Mouse (Mus musculus): Measurements from ENCODE around the gene Lctl. TPM values are rescaled to one million over a fixed set of nuclear protein-coding genes. Genes with fewer than 3 reads are reported as not detected.
A peak's percentile ranks its signal among the peaks of the same experiment; 100 is the strongest.
"Not testable (repeated sequence)": the region's sequence is repeated elsewhere in the genome, so short reads cannot be mapped to it uniquely, and the experiment has no call there.

Gene Lctl
- polyA plus RNA-seq, 1 experiment from 2014 or later = not detected

GRCm38 (mm10) chr9:64174341-64174740 is 57.4 kb downstream of the Lctl start:
- DNase-seq (ENCODE audit: low spot score) = no peak
- H3K9me3 ChIP-seq (ENCODE audit: control insufficient read depth, low read length) = no peaks in the 10 kb centered on the region
- H3K4me2 ChIP-seq (replicated peaks) = peak overlapping the region; percentile 97
- no peak overlapping the region for H3K27ac ChIP-seq
- H3K27me3 ChIP-seq (ENCODE audit: control insufficient read depth, insufficient read depth, low read length) = no peaks in the 10 kb centered on the region
- H3K4me3 ChIP-seq (replicated peaks; ENCODE audit: low read length) = peak overlapping the region; percentile 82
- H3K4me1 ChIP-seq (replicated peaks; ENCODE audit: control insufficient read depth, insufficient read depth, low read length) = peaks cover 16% of the 10 kb centered on the region
- no peak for ATAC-seq (ENCODE audit: low FRiP score)
- peak overlapping the region; percentile 81 for H3K9ac ChIP-seq
- peaks cover 45% of the 10 kb centered on the region for H3K36me3 ChIP-seq (replicated peaks; ENCODE audit: control insufficient read depth, insufficient read depth)

DNA sequence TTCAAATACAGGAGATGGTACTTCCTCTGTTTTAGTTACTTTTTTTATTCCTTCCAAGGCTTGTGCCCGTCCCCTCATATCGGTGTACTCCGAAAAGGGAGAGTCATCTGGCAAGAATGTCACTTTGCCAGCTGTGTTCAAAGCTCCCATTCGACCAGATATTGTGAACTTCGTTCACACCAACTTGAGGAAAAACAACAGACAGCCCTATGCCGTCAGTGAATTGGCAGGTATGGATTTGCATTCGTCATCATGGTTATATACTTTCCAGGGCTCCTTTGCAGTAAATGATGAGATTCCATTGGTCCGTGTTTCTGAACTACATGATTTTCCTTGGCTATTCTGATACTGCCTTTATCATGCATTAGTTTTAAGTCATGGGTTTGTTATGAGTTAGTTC is 57.8 kb downstream of the Lctl start:
- Histone ChIP-seq H3K27me3 (ENCODE audit: control insufficient read depth, insufficient read depth, low read length) (no peaks in the 10 kb centered on the region), H3K4me1 (replicated peaks; ENCODE audit: control insufficient read depth, insufficient read depth, low read length) (peaks cover 17% of the 10 kb centered on the region), H3K27ac (no peak overlapping the region), H3K4me2 (replicated peaks) (peak overlapping the region; percentile 97), H3K9me3 (ENCODE audit: control insufficient read depth, low read length) (no peaks in the 10 kb centered on the region), H3K9ac (peak overlapping the region; percentile 81), H3K4me3 (replicated peaks; ENCODE audit: low read length) (peak overlapping the region; percentile 82), H3K36me3 (replicated peaks; ENCODE audit: control insufficient read depth, insufficient read depth) (peaks cover 45% of the 10 kb centered on the region)
- ATAC-seq (ENCODE audit: low FRiP score) (no peak), DNase-seq (ENCODE audit: low spot score) (no peak)
- 76% methylated on average over 8 of the region's 8 CpGs for WGBS

- peaks cover 46% of the 10 kb centered on the region for H3K36me3 ChIP-seq (replicated peaks; ENCODE audit: control insufficient read depth, insufficient read depth)
- no peak overlapping the region for H3K4me3 ChIP-seq (replicated peaks; ENCODE audit: low read length)
- no peak overlapping the region for H3K4me2 ChIP-seq (replicated peaks)
- ATAC-seq (ENCODE audit: low FRiP score) = no peak
- no peak overlapping the region for H3K9ac ChIP-seq
- 89% methylated on average over 11 of the region's 11 CpGs for WGBS
- peaks cover 22% of the 10 kb centered on the region for H3K4me1 ChIP-seq (replicated peaks; ENCODE audit: control insufficient read depth, insufficient read depth, low read length)
- H3K9me3 ChIP-seq (ENCODE audit: control insufficient read depth, low read length) = no peaks in the 10 kb centered on the region
- no peak overlapping the region for H3K27ac ChIP-seq
- no peak for DNase-seq (ENCODE audit: low spot score)
- H3K27me3 ChIP-seq (ENCODE audit: control insufficient read depth, insufficient read depth, low read length) = no peaks in the 10 kb centered on the region
Measured at GRCm38 (mm10) chr9:64175378-64175777, 58.4 kb downstream of the Lctl start.

GRCm38 (mm10) chr9:64178610-64178973 is 61.6 kb downstream of the Lctl start:
- WGBS = 40% methylated on average over 3 of the region's 3 CpGs
- Histone ChIP-seq H3K36me3 (replicated peaks; ENCODE audit: control insufficient read depth, insufficient read depth) (peaks cover 72% of the 10 kb centered on the region), H3K27me3 (ENCODE audit: control insufficient read depth, insufficient read depth, low read length) (no peaks in the 10 kb centered on the region), H3K27ac (peak overlapping the region; percentile 69), H3K4me1 (replicated peaks; ENCODE audit: control insufficient read depth, insufficient read depth, low read length) (peaks cover 18% of the 10 kb centered on the region), H3K4me2 (replicated peaks) (peak overlapping the region; percentile 49), H3K9ac (peak overlapping the region; percentile 50), H3K4me3 (replicated peaks; ENCODE audit: low read length) (peak overlapping the region; percentile 42), H3K9me3 (ENCODE audit: control insufficient read depth, low read length) (no peaks in the 10 kb centered on the region)
- 0 out of 2 replicates have a peak, but pooled peaks have one; percentile 42 for ATAC-seq (ENCODE audit: low FRiP score)
- peak; percentile 42 for DNase-seq (ENCODE audit: low spot score)

GRCm38 (mm10) chr9:64178974-64179646 is 62.2 kb downstream of the Lctl start, which contains the start of gene Snapc5:
Snapc5 (plus strand) TSS chr9:64179274.
- H3K27me3 ChIP-seq (ENCODE audit: control insufficient read depth, insufficient read depth, low read length) = no peaks in the 10 kb centered on the region
- peak within 1 kb of the TSS; percentile 69 for H3K27ac ChIP-seq
- H3K9me3 ChIP-seq (ENCODE audit: control insufficient read depth, low read length) = no peaks in the 10 kb centered on the region
- peak within 1 kb of the TSS; percentile 50 for H3K9ac ChIP-seq
- WGBS = under 1% methylated on average over 35 of the region's 35 CpGs
- H3K4me1 ChIP-seq (replicated peaks; ENCODE audit: control insufficient read depth, insufficient read depth, low read length) = peaks cover 15% of the 10 kb centered on the region
- H3K36me3 ChIP-seq (replicated peaks; ENCODE audit: control insufficient read depth, insufficient read depth) = peaks cover 74% of the 10 kb centered on the region
- peak; percentile 95 for DNase-seq (ENCODE audit: low spot score)
- H3K4me3 ChIP-seq (replicated peaks; ENCODE audit: low read length) = peak within 1 kb of the TSS; percentile 42
- peak within 1 kb of the TSS; percentile 49 for H3K4me2 ChIP-seq (replicated peaks)
- ATAC-seq (ENCODE audit: low FRiP score) = peak; percentile 96

GRCm38 (mm10) chr9:64183295-64183694 is 66.3 kb downstream of the Lctl start:
- peaks cover 70% of the 10 kb centered on the region for H3K36me3 ChIP-seq (replicated peaks; ENCODE audit: control insufficient read depth, insufficient read depth)
- not testable (repeated sequence) for H3K4me1 ChIP-seq (replicated peaks; ENCODE audit: control insufficient read depth, insufficient read depth, low read length); H3K9ac ChIP-seq; H3K4me3 ChIP-seq (replicated peaks; ENCODE audit: low read length); H3K27me3 ChIP-seq (ENCODE audit: control insufficient read depth, insufficient read depth, low read length); DNase-seq (ENCODE audit: low spot score); H3K27ac ChIP-seq; H3K4me2 ChIP-seq (replicated peaks); ATAC-seq (ENCODE audit: low FRiP score); H3K9me3 ChIP-seq (ENCODE audit: control insufficient read depth, low read length)
- 94% methylated on average over 5 of the region's 5 CpGs for WGBS

- no peak overlapping the region for H3K4me2 ChIP-seq (replicated peaks)
- ATAC-seq (ENCODE audit: low FRiP score) (no peak), DNase-seq (ENCODE audit: low spot score) (no peak)
- no peak overlapping the region for H3K4me3 ChIP-seq (replicated peaks; ENCODE audit: low read length)
- H3K4me1 ChIP-seq (replicated peaks; ENCODE audit: control insufficient read depth, insufficient read depth, low read length) = peaks cover 6% of the 10 kb centered on the region; the same call in 1 of the 2 replicates
- H3K36me3 ChIP-seq (replicated peaks; ENCODE audit: control insufficient read depth, insufficient read depth) = peaks cover 67% of the 10 kb centered on the region
- no peak overlapping the region for H3K9ac ChIP-seq
- no peak overlapping the region for H3K27ac ChIP-seq
- 95% methylated on average over 5 of the region's 5 CpGs for WGBS
- H3K9me3 ChIP-seq (ENCODE audit: control insufficient read depth, low read length) = no peaks in the 10 kb centered on the region
- H3K27me3 ChIP-seq (ENCODE audit: control insufficient read depth, insufficient read depth, low read length) = no peaks in the 10 kb centered on the region
Measured at GRCm38 (mm10) chr9:64184166-64184840, 67.4 kb downstream of the Lctl start.

Other genes with a start within 250 kb of the Lctl start
- gene Smad6, start 95.1 kb upstream of the Lctl start, polyA plus RNA-seq (2014; fragmentation: Nextera tagmentation; extraction: Ambion mirVana) = 2.3 and 2.7 TPM in 2 replicates
- 3.6 and 4.3 TPM in 2 replicates for gene Zwilch, start 56.0 kb downstream of the Lctl start, polyA plus RNA-seq (2014; fragmentation: Nextera tagmentation; extraction: Ambion mirVana)
- 650 and 656 TPM in 2 replicates for gene Rpl4, start 56.2 kb downstream of the Lctl start, polyA plus RNA-seq (2014; fragmentation: Nextera tagmentation; extraction: Ambion mirVana)
- gene Snapc5, start 62.1 kb downstream of the Lctl start, polyA plus RNA-seq (2014; fragmentation: Nextera tagmentation; extraction: Ambion mirVana) = 24.2 and 27.0 TPM in 2 replicates
- gene Uchl4, start 118.1 kb downstream of the Lctl start, polyA plus RNA-seq (2014; fragmentation: Nextera tagmentation; extraction: Ambion mirVana) = 2.7 and 2.8 TPM in 2 replicates
- gene Map2k1, start 136.5 kb downstream of the Lctl start, polyA plus RNA-seq (2014; fragmentation: Nextera tagmentation; extraction: Ambion mirVana) = 66.4 and 74.4 TPM in 2 replicates
- 71.8 and 73.3 TPM in 2 replicates for gene Tipin, start 164.4 kb downstream of the Lctl start, polyA plus RNA-seq (2014; fragmentation: Nextera tagmentation; extraction: Ambion mirVana)
- 21.1 and 23.2 TPM in 2 replicates for gene Dis3l, start 224.1 kb downstream of the Lctl start, polyA plus RNA-seq (2014; fragmentation: Nextera tagmentation; extraction: Ambion mirVana)

Data from hindbrain, embryonic 14.5 days (tissue).